Mouse (Mus musculus) stomach, postnatal 0 days (tissue): ENCODE measurements at regions not wholly inside any gene's neighbourhood (a gene's known extent, or its start where the extent isn't known, plus 50 kb on each side); places are given as distances from the start of the nearest gene placed in this dataset.

ENCODE experiments used
- CTCF ChIP-seq: IDR thresholded peaks from 2 replicates; pipeline ENCODE4 v1.5.1; 2016; ENCODE audit warnings: antibody characterized with exemption, low read depth, mild to moderate bottlenecking, moderate library complexity
- EP300 ChIP-seq: optimal IDR thresholded peaks from 2 replicates; pipeline ENCODE3; 2016; ENCODE audit warnings: antibody characterized with exemption

- TF ChIP-seq CTCF: no peak
- TF ChIP-seq EP300: no peak
Measured at GRCm38 (mm10) chr16:9016040-9016761, 186.3 kb downstream of the 1810013L24Rik start.
